Mouse (Mus musculus) heart, embryonic 12.5 days (tissue): ENCODE results near the gene Asb17. TPM values are rescaled to one million over a fixed set of nuclear protein-coding genes. Genes with fewer than 3 reads are reported as not detected.

Experiments
- ATAC-seq: fragments of 200-750 bp; cut with Nextera tagmentation; 2 replicates; pipeline ENCODE4 v1.8.0; 2017; ENCODE audit warnings: moderate TSS enrichment, moderate library complexity; ENCODE audit not compliant: insufficient number of reproducible peaks, low FRiP score
- H3K27ac ChIP-seq: fragments of 300-500 bp; sonication (generic); 2 replicates; pipeline ENCODE4 v1.5.1; 2016; ENCODE audit warnings: mild to moderate bottlenecking, moderate library complexity; ENCODE audit not compliant: poor library complexity, severe bottlenecking
- H3K27me3 ChIP-seq: fragments of 300-500 bp; sonication (generic); replicated peaks from 2 replicates; pipeline ENCODE4 v1.6.1; 2016; ENCODE audit warnings: mild to moderate bottlenecking, moderate library complexity
- H3K36me3 ChIP-seq: fragments of 300-500 bp; sonication (generic); 2 replicates; pipeline ENCODE4 v1.6.1; 2016; ENCODE audit warnings: mild to moderate bottlenecking, moderate library complexity
- H3K4me1 ChIP-seq: fragments of 300-500 bp; sonication (generic); replicated peaks from 2 replicates; pipeline ENCODE4 v1.6.1; 2016; ENCODE audit warnings: mild to moderate bottlenecking
- H3K4me2 ChIP-seq: fragments of 300-500 bp; sonication (generic); 2 replicates; pipeline ENCODE4 v1.6.1; 2016; ENCODE audit warnings: mild to moderate bottlenecking, moderate library complexity
- H3K4me3 ChIP-seq: fragments of 300-500 bp; sonication (generic); 2 replicates; pipeline ENCODE4 v1.5.1; 2016; ENCODE audit warnings: mild to moderate bottlenecking
- H3K9ac ChIP-seq: fragments of 300-500 bp; sonication (generic); 2 replicates; pipeline ENCODE4 v1.6.1; 2016; ENCODE audit warnings: mild to moderate bottlenecking, moderate library complexity
- H3K9me3 ChIP-seq: fragments of 300-500 bp; sonication (generic); replicated peaks from 2 replicates; pipeline ENCODE4 v1.6.1; 2016; ENCODE audit warnings: mild to moderate bottlenecking, moderate library complexity
- WGBS: fragments of 180-500 bp; shearing (Covaris S2); methylation state at CpG from one replicate; pipeline ENCODE4 v1.1.7; 2016; 5-methylcytosine and 5-hydroxymethylcytosine counted together
- polyA plus RNA-seq: library from polyadenylated mRNA; unstranded; fragments of >200 nt; fragmentation: Nextera tagmentation; extraction: Ambion mirVana; gene quantifications from 2 replicates; pipeline ENCODE4 v1.2.1, GENCODE M21; 2016

The Asb17 gene
- 0.32 and 0.70 TPM in 2 replicates for polyA plus RNA-seq

- no peaks in the 10 kb centered on the region for H3K9me3 ChIP-seq
Observed at GRCm38 (mm10) chr3:153844030-153844429, at the start of gene Asb17. TSS of gene Asb17 (plus strand) at chr3:153844209.

GRCm38 (mm10) chr3:153797574-153797973 is 46.4 kb upstream of the Asb17 start:
- 51% methylated on average over 7 of the region's 7 CpGs for WGBS
- no peak for ATAC-seq
- no peak overlapping the region for H3K9ac ChIP-seq
- H3K36me3 ChIP-seq = no peaks in the 10 kb centered on the region
- H3K9me3 ChIP-seq = no peaks in the 10 kb centered on the region
- H3K27ac ChIP-seq = no peak overlapping the region
- H3K4me2 ChIP-seq = no peak overlapping the region
- H3K4me3 ChIP-seq = no peak overlapping the region
- H3K4me1 ChIP-seq = no peaks in the 10 kb centered on the region
- H3K27me3 ChIP-seq = no peaks in the 10 kb centered on the region

More at GRCm38 (mm10) chr3:153844030-153844429, at the start of gene Asb17:
- Histone ChIP-seq H3K9ac (no peak within 1 kb of the TSS), H3K4me2 (no peak within 1 kb of the TSS), H3K36me3 (no peaks in the 10 kb centered on the region), H3K27me3 (peaks cover 27% of the 10 kb centered on the region; the same call in 1 of the 2 replicates), H3K27ac (no peak within 1 kb of the TSS), H3K4me1 (peaks cover 9% of the 10 kb centered on the region), H3K4me3 (no peak within 1 kb of the TSS)
- ATAC-seq = no peak
- WGBS = 74% methylated on average over 10 of the region's 10 CpGs

GRCm38 (mm10) chr3:153799603-153800002 is 44.4 kb upstream of the Asb17 start:
- Histone ChIP-seq H3K4me1 (no peaks in the 10 kb centered on the region), H3K27me3 (no peaks in the 10 kb centered on the region), H3K4me3 (no peak overlapping the region), H3K9me3 (no peaks in the 10 kb centered on the region), H3K27ac (no peak overlapping the region), H3K9ac (no peak overlapping the region), H3K36me3 (no peaks in the 10 kb centered on the region), H3K4me2 (no peak overlapping the region)
- ATAC-seq = no peak
- 92% methylated on average over 11 of the region's 11 CpGs for WGBS

GRCm38 (mm10) chr3:153800690-153801089 is 43.3 kb upstream of the Asb17 start:
- Histone ChIP-seq H3K4me3 (no peak overlapping the region), H3K4me2 (no peak overlapping the region), H3K4me1 (no peaks in the 10 kb centered on the region), H3K9ac (no peak overlapping the region), H3K9me3 (no peaks in the 10 kb centered on the region), H3K36me3 (no peaks in the 10 kb centered on the region), H3K27me3 (no peaks in the 10 kb centered on the region), H3K27ac (no peak overlapping the region)
- ATAC-seq = no peak
- 61% methylated on average over 5 of the region's 5 CpGs for WGBS

- Histone ChIP-seq H3K27me3 (no peaks in the 10 kb centered on the region), H3K4me1 (peaks cover 7% of the 10 kb centered on the region), H3K27ac (no peak overlapping the region), H3K4me3 (no peak overlapping the region), H3K36me3 (no peaks in the 10 kb centered on the region), H3K4me2 (no peak overlapping the region), H3K9me3 (no peaks in the 10 kb centered on the region), H3K9ac (no peak overlapping the region)
- WGBS = 70% methylated on average over 6 of the region's 6 CpGs
- no peak for ATAC-seq
Observed at GRCm38 (mm10) chr3:153801541-153801940, 42.5 kb upstream of the Asb17 start.

GRCm38 (mm10) chr3:153802640-153803039 is 41.4 kb upstream of the Asb17 start:
- H3K4me3 ChIP-seq = no peak overlapping the region
- H3K4me2 ChIP-seq = no peak overlapping the region
- peak; percentile 88 for ATAC-seq
- H3K27me3 ChIP-seq = no peaks in the 10 kb centered on the region
- WGBS = 78% methylated on average over 5 of the region's 5 CpGs
- H3K9ac ChIP-seq = no peak overlapping the region
- H3K9me3 ChIP-seq = no peaks in the 10 kb centered on the region
- H3K36me3 ChIP-seq = no peaks in the 10 kb centered on the region
- H3K27ac ChIP-seq = no peak overlapping the region
- peaks cover 8% of the 10 kb centered on the region for H3K4me1 ChIP-seq

GRCm38 (mm10) chr3:153804032-153804431 is 40.0 kb upstream of the Asb17 start:
- H3K4me3 ChIP-seq = no peak overlapping the region

GRCm38 (mm10) chr3:153806077-153806772 is 37.8 kb upstream of the Asb17 start:
- Histone ChIP-seq H3K4me1 (peaks cover 8% of the 10 kb centered on the region), H3K4me2 (peak overlapping the region; percentile 46), H3K36me3 (no peaks in the 10 kb centered on the region), H3K27me3 (no peaks in the 10 kb centered on the region; the same call in 1 of the 2 replicates), H3K9me3 (no peaks in the 10 kb centered on the region), H3K4me3 (no peak overlapping the region), H3K27ac (no peak overlapping the region), H3K9ac (peak overlapping the region; percentile 39; the same call in 1 of the 2 replicates)
- ATAC-seq = peak; percentile 73
- WGBS = 33% methylated on average over 14 of the region's 14 CpGs

More at GRCm38 (mm10) chr3:153804032-153804431, 40.0 kb upstream of the Asb17 start:
- no peak for ATAC-seq
- Histone ChIP-seq H3K9ac (no peak overlapping the region), H3K4me1 (peaks cover 8% of the 10 kb centered on the region), H3K36me3 (no peaks in the 10 kb centered on the region), H3K9me3 (no peaks in the 10 kb centered on the region), H3K27ac (no peak overlapping the region), H3K27me3 (no peaks in the 10 kb centered on the region; the same call in 1 of the 2 replicates), H3K4me2 (no peak overlapping the region)
- 88% methylated on average over 7 of the region's 7 CpGs for WGBS

- H3K27me3 ChIP-seq = no peaks in the 10 kb centered on the region; the same call in 1 of the 2 replicates
- ATAC-seq = no peak
- no peak overlapping the region for H3K4me2 ChIP-seq
- no peaks in the 10 kb centered on the region for H3K36me3 ChIP-seq
- no peak overlapping the region for H3K4me3 ChIP-seq
- no peaks in the 10 kb centered on the region for H3K9me3 ChIP-seq
- H3K4me1 ChIP-seq = peaks cover 8% of the 10 kb centered on the region
- H3K9ac ChIP-seq = no peak overlapping the region
- WGBS = 85% methylated on average over 9 of the region's 9 CpGs
- 0 out of 2 replicates have a peak overlapping the region, but pooled peaks have one; percentile 11 for H3K27ac ChIP-seq
Observed at GRCm38 (mm10) chr3:153806773-153807443, 37.1 kb upstream of the Asb17 start.

GRCm38 (mm10) chr3:153807444-153808149 is 36.4 kb upstream of the Asb17 start:
- Histone ChIP-seq H3K4me2 (no peak overlapping the region), H3K9ac (no peak overlapping the region), H3K4me1 (peaks cover 8% of the 10 kb centered on the region), H3K27me3 (no peaks in the 10 kb centered on the region; the same call in 1 of the 2 replicates), H3K4me3 (no peak overlapping the region), H3K36me3 (no peaks in the 10 kb centered on the region), H3K9me3 (no peaks in the 10 kb centered on the region), H3K27ac (0 out of 2 replicates have a peak overlapping the region, but pooled peaks have one; percentile 11)
- WGBS = 76% methylated on average over 9 of the region's 9 CpGs
- ATAC-seq = peak; percentile 86

GRCm38 (mm10) chr3:153808406-153808805 is 35.6 kb upstream of the Asb17 start:
- 69% methylated on average over 13 of the region's 13 CpGs for WGBS

More at GRCm38 (mm10) chr3:153808406-153808805, 35.6 kb upstream of the Asb17 start:
- Histone ChIP-seq H3K4me2 (no peak overlapping the region), H3K36me3 (no peaks in the 10 kb centered on the region), H3K9ac (no peak overlapping the region), H3K27ac (no peak overlapping the region), H3K27me3 (no peaks in the 10 kb centered on the region; the same call in 1 of the 2 replicates), H3K9me3 (no peaks in the 10 kb centered on the region), H3K4me1 (peaks cover 8% of the 10 kb centered on the region), H3K4me3 (no peak overlapping the region)
- ATAC-seq = no peak
